Mouse (Mus musculus): Measurements from ENCODE around the gene Pdk4.

GRCm38 (mm10) chr6:5507821-5508220 lies 11.7 kb upstream of the Pdk4 start:
- TF ChIP-seq POLR2A (IDR thresholded peaks at IDR 0.05; ENCODE audit: borderline replicate concordance, low read depth, low read length) (no peak), CTCF (IDR thresholded peaks at IDR 0.05; ENCODE audit: low read depth, low read length) (no peak)

Data from bone marrow macrophage, adult 2 months (primary cell).